Mouse (Mus musculus) E14TG2a.4 (cell line): ENCODE results near the gene Sec61a1.

Source experiments
- CTCF ChIP-seq: conservative IDR thresholded peaks from 2 replicates; pipeline ENCODE4 v1.5.1; 2014; ENCODE audit warnings: low read length
- NANOG ChIP-seq: IDR thresholded peaks from 2 replicates; pipeline ENCODE4 v1.6.1; 2014; ENCODE audit warnings: borderline replicate concordance, low read length, mixed read lengths

DNA sequence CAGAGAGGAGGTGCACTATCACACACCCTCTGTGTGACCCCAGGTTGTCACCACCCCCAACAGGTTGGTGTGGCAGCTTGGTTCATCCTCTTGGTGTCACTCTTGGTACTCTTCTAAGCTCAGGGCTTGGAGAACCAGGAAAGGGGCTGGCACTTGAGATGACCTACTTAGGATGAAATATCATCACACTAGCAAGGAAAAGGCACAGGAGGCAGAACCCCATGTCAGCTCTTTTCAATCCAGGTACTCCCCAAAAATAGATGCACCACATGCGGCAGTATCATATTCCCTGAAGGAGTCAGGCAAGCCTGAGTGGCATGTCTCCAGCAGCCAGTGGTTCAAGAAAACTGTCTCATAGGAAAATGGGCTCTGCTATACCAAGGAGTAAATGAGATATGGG lies 39.4 kb upstream of the Sec61a1 start:
- TF ChIP-seq CTCF (no peak), NANOG (no peak)
